Mouse (Mus musculus) embryonic facial prominence, embryonic 11.5 days (tissue): Measurements from ENCODE around the gene Tcam1. TPM values are rescaled to one million over a fixed set of nuclear protein-coding genes. Genes with fewer than 3 reads are reported as not detected.

ENCODE experiments used
- polyA plus RNA-seq: library from polyadenylated mRNA; unstranded; fragments of >200 nt; fragmentation: Nextera tagmentation; extraction: Ambion mirVana; gene quantifications from 2 replicates; pipeline ENCODE4 v1.2.1, GENCODE M21; 2014

Gene Tcam1
- polyA plus RNA-seq, 1 experiment from 2014 or later, result 0.13 TPM

Other genes with a start within 250 kb of the Tcam1 start
- 59.9 and 68.6 TPM in 2 replicates for gene Dcaf7, start 239.8 kb upstream of the Tcam1 start, polyA plus RNA-seq
- 11.1 and 11.4 TPM in 2 replicates for gene Taco1, start 210.6 kb upstream of the Tcam1 start, polyA plus RNA-seq
- gene Map3k3, start 192.1 kb upstream of the Tcam1 start, polyA plus RNA-seq, result 15.7 and 16.8 TPM in 2 replicates
- 0.92 TPM in 1 of 2 replicates, not detected in the other for gene Gm10840, start 115.8 kb upstream of the Tcam1 start, polyA plus RNA-seq
- gene Limd2, start 115.8 kb upstream of the Tcam1 start, polyA plus RNA-seq, result 431 and 442 TPM in 2 replicates
- 33.4 and 35.8 TPM in 2 replicates for gene Strada, start 74.5 kb upstream of the Tcam1 start, polyA plus RNA-seq
- 65.3 and 70.5 TPM in 2 replicates for gene Ccdc47, start 60.3 kb upstream of the Tcam1 start, polyA plus RNA-seq
- 95.4 and 102 TPM in 2 replicates for gene Ddx42, start 59.7 kb upstream of the Tcam1 start, polyA plus RNA-seq
- 76.2 and 80.5 TPM in 2 replicates for gene Ftsj3, start 20.6 kb upstream of the Tcam1 start, polyA plus RNA-seq
- gene Psmc5, start 20.5 kb upstream of the Tcam1 start, polyA plus RNA-seq, result 389 and 396 TPM in 2 replicates
- gene Smarcd2, start 3.7 kb upstream of the Tcam1 start, polyA plus RNA-seq, result 57.0 and 60.6 TPM in 2 replicates
- not detected in 2 replicates for gene Gh, start 25.2 kb downstream of the Tcam1 start, polyA plus RNA-seq
- 1.3 and 1.9 TPM in 2 replicates for gene Cd79b, start 38.1 kb downstream of the Tcam1 start, polyA plus RNA-seq
- gene Scn4a, start 76.6 kb downstream of the Tcam1 start, polyA plus RNA-seq, result 0.03 and 0.07 TPM in 2 replicates
- not detected in 2 replicates for gene Prr29, start 88.8 kb downstream of the Tcam1 start, polyA plus RNA-seq
- 23.7 and 28.7 TPM in 2 replicates for gene Icam2, start 111.4 kb downstream of the Tcam1 start, polyA plus RNA-seq
- 3.0 and 3.8 TPM in 2 replicates for gene Ern1, start 211.2 kb downstream of the Tcam1 start, polyA plus RNA-seq